Mouse (Mus musculus): Measurements from ENCODE around the gene Gdap2. TPM values are rescaled to one million over a fixed set of nuclear protein-coding genes. Genes with fewer than 3 reads are reported as not detected.

Gdap2 gene
- 25.9 and 27.8 TPM in 2 replicates for polyA plus RNA-seq (2016; fragmentation: Nextera tagmentation; extraction: Ambion mirVana)

DNA sequence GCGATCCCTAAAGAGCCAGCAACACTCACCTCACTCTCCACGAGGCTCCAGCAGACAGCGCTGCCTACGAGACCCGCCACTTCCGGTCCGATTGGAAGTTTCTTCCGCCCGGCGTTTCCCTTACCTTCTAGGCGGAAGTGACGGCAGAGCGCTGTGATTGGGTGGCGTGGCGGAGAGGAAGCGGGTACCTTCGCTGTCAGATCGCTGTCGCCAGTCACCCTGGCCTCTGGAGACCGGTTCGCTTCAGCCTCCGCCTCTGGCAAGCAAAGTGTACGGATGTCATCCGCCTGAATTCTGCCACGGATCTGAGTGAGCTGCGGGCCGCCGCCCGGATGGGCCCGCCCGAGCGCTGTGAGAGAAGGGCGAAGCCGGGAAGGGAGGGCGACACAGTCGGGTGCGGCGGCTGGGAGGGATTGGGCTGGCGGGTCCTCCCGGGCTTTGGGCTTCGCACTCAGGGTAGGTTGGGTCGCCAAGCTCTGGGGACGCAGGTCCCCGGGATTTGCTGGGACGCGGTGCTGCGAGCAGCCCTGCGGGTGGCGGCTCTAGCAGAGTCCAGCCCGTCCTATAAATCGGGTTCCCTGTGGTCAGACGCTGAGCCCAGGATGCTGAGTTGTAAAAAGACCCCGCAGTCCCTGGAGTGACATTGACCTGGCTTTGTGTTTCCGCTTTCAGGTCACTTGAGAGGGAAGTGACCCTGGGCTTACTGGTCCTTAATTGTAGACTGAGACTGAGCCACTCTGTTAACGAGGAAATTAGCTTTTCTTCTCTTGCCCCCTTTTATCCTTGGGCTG, at the start of gene Gdap2, which contains the start of gene Wdr3:
Gdap2 (plus strand) TSS at position 67 of the 791 bp plus-strand sequence.
Wdr3 (minus strand) TSS at position 93 of the 791 bp plus-strand sequence.
- Histone ChIP-seq H3K27ac (replicated peaks) (peak within 1 kb of the TSS; percentile 88), H3K9me3 (no peaks in the 10 kb centered on the region), H3K4me1 (peaks cover 13% of the 10 kb centered on the region), H3K27me3 (replicated peaks; ENCODE audit: low read depth, poor library complexity, severe bottlenecking) (no peaks in the 10 kb centered on the region), H3K4me3 (peak within 1 kb of the TSS; percentile 87), H3K36me3 (replicated peaks) (peaks cover 41% of the 10 kb centered on the region)
- WGBS: under 1% methylated on average over 55 of the region's 55 CpGs
- DNase-seq (ENCODE audit: low spot score): peak; percentile 94

DNA sequence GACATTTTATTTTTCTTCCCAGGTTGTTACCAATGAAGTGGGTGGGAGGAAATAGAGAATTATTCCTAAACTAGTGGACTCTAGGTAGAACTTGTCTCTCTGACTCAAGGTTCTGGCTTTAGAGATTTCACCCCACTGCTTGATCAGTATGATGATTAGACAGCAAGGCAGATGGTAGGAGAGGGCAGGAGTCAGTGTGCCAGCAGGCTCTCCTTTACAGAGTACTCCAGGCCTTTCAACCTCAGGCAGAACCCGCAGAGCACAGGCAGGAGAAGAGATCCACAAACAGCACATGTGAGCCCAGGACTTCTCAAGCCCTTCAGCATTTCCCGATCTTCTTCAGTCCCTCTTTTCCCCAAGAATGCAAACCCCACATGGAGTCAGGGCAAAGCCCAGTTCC, 43.5 kb upstream of the Gdap2 start:
- Histone ChIP-seq H3K27ac (replicated peaks) (no peak overlapping the region), H3K4me1 (no peaks in the 10 kb centered on the region), H3K9me3 (no peaks in the 10 kb centered on the region), H3K36me3 (replicated peaks) (no peaks in the 10 kb centered on the region), H3K4me3 (no peak overlapping the region), H3K27me3 (replicated peaks; ENCODE audit: low read depth, poor library complexity, severe bottlenecking) (no peaks in the 10 kb centered on the region)
- 85% methylated on average over 2 of the region's 2 CpGs for WGBS
- DNase-seq (ENCODE audit: low spot score): no peak

DNA sequence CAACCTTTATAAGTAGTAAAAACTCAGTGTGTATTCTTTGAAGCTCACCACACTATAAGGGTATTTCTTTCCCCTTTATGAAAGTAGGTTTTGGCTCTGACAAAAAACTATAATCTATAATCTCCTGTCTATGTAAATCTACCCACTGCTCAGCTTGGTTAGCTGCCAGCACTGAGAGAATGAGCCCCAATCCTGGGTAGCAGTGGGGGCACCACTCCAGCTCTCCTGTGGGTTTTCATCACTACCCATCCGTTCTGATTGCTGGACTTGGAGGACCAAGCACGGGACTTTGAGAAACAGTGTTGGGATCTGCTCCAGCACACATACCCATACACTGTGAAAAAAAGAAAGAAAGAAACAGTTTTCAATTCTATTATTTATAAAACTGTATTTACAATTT, 40.2 kb upstream of the Gdap2 start:
- 82% methylated on average over 2 of the region's 2 CpGs for WGBS
- H3K36me3 ChIP-seq (replicated peaks): no peaks in the 10 kb centered on the region
- H3K27ac ChIP-seq (replicated peaks): no peak overlapping the region
- DNase-seq (ENCODE audit: low spot score): no peak
- no peak overlapping the region for H3K4me3 ChIP-seq
- no peaks in the 10 kb centered on the region for H3K9me3 ChIP-seq
- no peaks in the 10 kb centered on the region for H3K27me3 ChIP-seq (replicated peaks; ENCODE audit: low read depth, poor library complexity, severe bottlenecking)
- no peaks in the 10 kb centered on the region for H3K4me1 ChIP-seq

DNA sequence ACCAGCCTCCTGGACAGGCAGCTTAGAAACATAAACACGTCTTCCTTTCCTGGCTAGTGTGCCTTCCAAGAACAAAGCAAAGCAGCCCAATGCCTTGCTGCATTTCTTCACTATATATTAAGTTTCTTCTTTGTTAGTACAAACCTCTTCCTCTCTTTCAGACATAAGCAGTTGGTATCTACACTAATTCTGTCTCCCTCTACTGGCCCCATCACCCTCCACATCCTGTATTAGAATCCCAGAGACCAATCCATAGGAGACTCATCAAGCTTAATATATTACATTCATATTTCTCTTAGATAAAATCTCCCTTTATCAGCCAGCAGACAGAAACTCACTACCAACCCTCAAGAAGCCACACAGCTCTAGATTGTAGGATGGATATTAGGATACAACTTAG, 39.7 kb upstream of the Gdap2 start:
- no peak overlapping the region for H3K4me3 ChIP-seq
- H3K4me1 ChIP-seq: no peaks in the 10 kb centered on the region
- H3K36me3 ChIP-seq (replicated peaks): no peaks in the 10 kb centered on the region
- no peaks in the 10 kb centered on the region for H3K9me3 ChIP-seq
- WGBS: 86% methylated on average over 1 of the region's 1 CpGs
- DNase-seq (ENCODE audit: low spot score): no peak
- no peak overlapping the region for H3K27ac ChIP-seq (replicated peaks)
- no peaks in the 10 kb centered on the region for H3K27me3 ChIP-seq (replicated peaks; ENCODE audit: low read depth, poor library complexity, severe bottlenecking)

DNA sequence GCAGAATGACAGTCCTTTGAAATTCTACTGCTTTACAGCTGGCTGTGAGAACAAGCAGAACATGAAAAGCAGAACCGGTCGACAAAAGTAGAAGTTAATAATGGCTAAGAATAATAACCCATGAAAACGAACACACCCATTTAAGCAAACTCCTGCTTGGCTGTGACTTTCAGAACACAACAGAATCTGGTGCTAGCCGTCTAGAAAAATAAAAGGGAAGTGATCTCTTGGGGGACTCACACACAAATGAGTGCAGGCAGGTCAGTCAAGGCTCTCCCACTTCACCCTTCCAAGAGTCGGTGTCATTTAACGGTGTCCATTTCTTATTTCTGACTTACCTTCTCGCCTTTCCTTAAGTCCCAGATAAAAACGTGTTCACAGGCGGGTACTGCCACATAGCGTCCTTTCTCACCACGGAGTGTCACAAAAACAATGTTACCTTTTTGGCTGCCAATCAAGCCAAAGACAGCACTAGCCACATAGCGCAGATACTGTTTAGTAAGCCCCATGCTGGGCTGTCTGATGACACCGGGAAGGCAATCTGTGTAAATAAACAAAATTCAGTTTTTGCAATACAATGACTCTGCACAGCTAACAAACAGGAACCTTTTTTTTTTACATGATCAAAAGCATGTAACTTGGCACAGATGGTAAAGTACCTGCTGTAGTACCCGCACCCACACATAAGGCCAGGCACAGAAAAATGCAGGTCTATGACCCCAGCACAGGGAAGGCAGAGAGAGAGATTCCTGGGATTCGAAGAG, 1.3 kb upstream of the Gdap2 start:
- no peaks in the 10 kb centered on the region for H3K9me3 ChIP-seq
- DNase-seq (ENCODE audit: low spot score): no peak
- H3K4me1 ChIP-seq: peaks cover 13% of the 10 kb centered on the region
- 86% methylated on average over 15 of the region's 15 CpGs for WGBS
- H3K27me3 ChIP-seq (replicated peaks; ENCODE audit: low read depth, poor library complexity, severe bottlenecking): no peaks in the 10 kb centered on the region
- H3K27ac ChIP-seq (replicated peaks): no peak overlapping the region
- H3K36me3 ChIP-seq (replicated peaks): peaks cover 48% of the 10 kb centered on the region
- peak overlapping the region; percentile 87 for H3K4me3 ChIP-seq

DNA sequence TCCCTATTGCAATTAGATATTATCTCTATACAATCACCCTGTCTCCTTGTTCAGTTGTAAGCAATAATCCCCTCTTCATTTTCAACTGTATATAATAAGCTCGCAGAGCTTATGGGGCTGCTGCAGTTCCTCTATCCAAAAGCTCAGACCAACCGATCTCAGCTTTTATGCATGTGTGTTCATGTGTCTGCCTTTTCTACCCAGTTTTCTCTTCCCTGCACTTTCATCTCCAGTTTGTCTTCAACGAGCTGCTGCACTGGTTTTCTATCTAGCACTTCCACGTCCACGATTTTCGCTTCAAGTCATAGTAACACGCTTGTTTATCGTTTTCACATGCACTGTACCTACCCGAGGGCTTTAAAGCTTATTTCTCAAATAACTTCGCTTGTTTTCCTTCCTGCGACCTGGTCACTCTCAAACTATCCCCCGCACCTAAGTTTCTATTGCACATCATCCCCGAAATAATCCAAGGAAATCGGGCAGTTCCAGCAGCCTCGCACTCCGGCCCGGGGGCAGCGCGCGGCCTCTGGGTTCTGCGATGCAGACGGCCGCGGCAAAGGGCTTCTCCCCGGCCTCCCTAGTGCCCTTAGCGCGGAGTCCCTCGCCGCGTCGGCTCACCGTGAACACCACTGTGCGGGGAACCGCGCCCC, 391 bp upstream of the Gdap2 start:
- H3K4me3 ChIP-seq: peak overlapping the region; percentile 87
- no peaks in the 10 kb centered on the region for H3K9me3 ChIP-seq
- peaks cover 45% of the 10 kb centered on the region for H3K36me3 ChIP-seq (replicated peaks)
- peaks cover 13% of the 10 kb centered on the region for H3K4me1 ChIP-seq
- peak overlapping the region; percentile 88 for H3K27ac ChIP-seq (replicated peaks)
- no peak for DNase-seq (ENCODE audit: low spot score)
- WGBS: 2% methylated on average over 35 of the region's 35 CpGs
- no peaks in the 10 kb centered on the region for H3K27me3 ChIP-seq (replicated peaks; ENCODE audit: low read depth, poor library complexity, severe bottlenecking)

DNA sequence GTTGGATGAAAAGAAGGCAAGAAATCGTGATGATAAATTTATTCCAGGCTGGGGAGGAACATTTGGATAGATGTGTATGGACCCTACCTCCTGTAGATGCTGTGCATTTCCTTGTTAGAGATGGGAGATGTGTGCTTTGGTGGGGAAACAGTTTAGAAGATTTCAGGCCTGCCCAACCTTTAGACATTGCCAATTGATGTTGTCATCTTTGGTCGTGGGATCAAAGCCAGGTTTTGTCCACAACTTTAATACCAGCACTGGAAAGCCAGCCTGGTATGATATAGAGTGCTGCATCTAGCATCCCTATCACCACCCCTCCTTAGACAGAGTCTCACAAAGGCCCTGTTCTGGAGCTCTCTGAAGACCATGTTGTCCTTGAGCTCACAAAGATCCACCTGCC, 1.4 kb downstream of the Gdap2 start:
- 83% methylated on average over 2 of the region's 2 CpGs for WGBS
- no peak for DNase-seq (ENCODE audit: low spot score)
- H3K4me3 ChIP-seq: no peak overlapping the region
- no peak overlapping the region for H3K27ac ChIP-seq (replicated peaks)
- peaks cover 13% of the 10 kb centered on the region for H3K4me1 ChIP-seq
- no peaks in the 10 kb centered on the region for H3K27me3 ChIP-seq (replicated peaks; ENCODE audit: low read depth, poor library complexity, severe bottlenecking)
- no peaks in the 10 kb centered on the region for H3K9me3 ChIP-seq
- H3K36me3 ChIP-seq (replicated peaks): peaks cover 32% of the 10 kb centered on the region

DNA sequence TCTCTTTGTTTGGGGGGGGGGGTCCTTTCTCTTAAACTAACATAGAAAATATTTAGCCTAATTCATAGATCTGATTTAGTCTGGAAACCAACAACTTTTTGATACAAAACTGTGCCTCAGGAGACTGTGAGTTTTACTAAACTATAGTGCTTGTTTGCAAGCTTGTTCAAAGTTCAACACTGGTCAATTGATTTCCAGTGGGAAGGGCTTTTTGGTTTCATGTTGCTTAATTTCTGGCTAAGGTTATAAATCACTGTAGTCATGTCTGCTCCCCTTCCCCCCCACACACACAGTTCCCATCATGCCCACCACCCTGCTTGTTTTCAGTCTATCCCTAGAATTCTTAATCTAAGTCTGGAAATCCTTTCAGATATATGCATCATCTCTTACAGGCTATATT, 2.8 kb downstream of the Gdap2 start:
- Histone ChIP-seq H3K4me1 (peaks cover 13% of the 10 kb centered on the region), H3K36me3 (replicated peaks) (peaks cover 19% of the 10 kb centered on the region), H3K9me3 (no peaks in the 10 kb centered on the region), H3K27me3 (replicated peaks; ENCODE audit: low read depth, poor library complexity, severe bottlenecking) (no peaks in the 10 kb centered on the region), H3K27ac (replicated peaks) (no peak overlapping the region), H3K4me3 (no peak overlapping the region)
- no peak for DNase-seq (ENCODE audit: low spot score)

DNA sequence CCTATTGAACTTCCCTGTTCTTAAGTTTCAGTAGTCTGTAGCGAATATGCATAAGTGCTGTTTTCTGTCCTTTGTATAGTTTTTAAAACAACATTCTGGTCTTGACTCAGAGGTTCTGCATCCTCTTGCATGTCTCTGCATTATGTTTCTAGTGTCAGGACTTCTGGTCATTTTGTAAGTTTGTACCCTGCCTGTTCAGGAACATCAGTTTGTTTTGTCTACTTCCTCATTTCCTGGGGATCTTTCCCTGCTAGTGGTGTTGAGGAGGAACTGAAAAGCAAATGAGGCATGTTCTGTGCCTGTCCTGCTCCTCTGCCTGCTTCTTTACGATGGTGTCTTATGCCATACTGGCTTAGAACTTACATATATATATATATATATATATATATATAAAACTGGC, 13.8 kb downstream of the Gdap2 start:
- Histone ChIP-seq H3K4me1 (no peaks in the 10 kb centered on the region), H3K36me3 (replicated peaks) (peaks cover 66% of the 10 kb centered on the region)

DNA sequence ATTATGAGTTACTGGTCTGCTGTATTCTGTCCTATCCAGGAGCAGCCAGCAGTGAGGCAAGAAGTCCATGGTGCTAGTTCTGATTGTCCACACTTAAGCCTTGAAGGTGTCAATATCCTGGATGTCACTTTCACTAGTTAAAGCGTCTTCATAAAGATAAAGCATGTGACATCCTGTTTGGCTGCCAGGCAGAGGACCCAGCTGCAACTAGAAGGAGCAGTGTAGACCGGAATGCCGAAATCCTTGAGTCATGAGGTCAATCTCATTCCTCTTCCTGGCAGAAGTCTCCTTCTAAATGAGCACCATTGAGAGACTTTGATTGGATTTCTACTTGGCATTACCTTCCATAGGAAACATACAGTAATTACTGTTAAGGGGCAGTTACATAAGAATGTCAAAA, 18.3 kb downstream of the Gdap2 start:
- H3K27ac ChIP-seq (replicated peaks): no peak overlapping the region
- no peaks in the 10 kb centered on the region for H3K9me3 ChIP-seq
- H3K36me3 ChIP-seq (replicated peaks): peaks cover 49% of the 10 kb centered on the region
- no peak for DNase-seq (ENCODE audit: low spot score)
- WGBS: 90% methylated on average over 3 of the region's 3 CpGs
- H3K27me3 ChIP-seq (replicated peaks; ENCODE audit: low read depth, poor library complexity, severe bottlenecking): no peaks in the 10 kb centered on the region
- no peak overlapping the region for H3K4me3 ChIP-seq
- H3K4me1 ChIP-seq: no peaks in the 10 kb centered on the region

More for the DNA sequence above, 13.8 kb downstream of the Gdap2 start:
- WGBS: 88% methylated on average over 2 of the region's 2 CpGs
- Histone ChIP-seq H3K27me3 (replicated peaks; ENCODE audit: low read depth, poor library complexity, severe bottlenecking) (no peaks in the 10 kb centered on the region), H3K27ac (replicated peaks) (no peak overlapping the region), H3K4me3 (no peak overlapping the region), H3K9me3 (no peaks in the 10 kb centered on the region)
- DNase-seq (ENCODE audit: low spot score): no peak

DNA sequence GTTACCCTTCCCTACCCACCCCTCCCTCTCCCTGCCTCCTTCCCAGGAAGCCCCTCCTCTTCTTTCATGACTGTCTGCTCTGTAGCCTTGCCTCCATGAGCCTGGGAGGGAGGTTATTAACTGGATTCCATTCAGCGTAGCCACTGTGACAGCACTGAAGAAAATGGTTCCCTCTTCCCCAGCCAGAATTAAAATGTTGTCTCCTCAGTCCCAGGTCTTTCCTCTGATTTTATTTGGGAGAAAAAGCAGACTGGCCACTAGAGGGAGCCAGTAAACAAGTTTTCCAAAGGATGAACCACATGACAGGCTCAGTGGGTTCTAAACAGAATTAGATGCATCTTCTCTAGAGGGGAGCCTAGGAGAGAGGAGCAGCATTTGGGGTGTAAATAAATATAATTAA, 27.3 kb downstream of the Gdap2 start:
- no peak overlapping the region for H3K4me3 ChIP-seq
- WGBS: 53% methylated on average over 1 of the region's 1 CpGs
- peaks cover 35% of the 10 kb centered on the region; the same call in 1 of the 2 replicates for H3K36me3 ChIP-seq (replicated peaks)
- no peak overlapping the region for H3K27ac ChIP-seq (replicated peaks)
- no peaks in the 10 kb centered on the region for H3K9me3 ChIP-seq
- H3K27me3 ChIP-seq (replicated peaks; ENCODE audit: low read depth, poor library complexity, severe bottlenecking): no peaks in the 10 kb centered on the region
- peak; percentile 58 for DNase-seq (ENCODE audit: low spot score)
- H3K4me1 ChIP-seq: peaks cover 10% of the 10 kb centered on the region; the same call in 1 of the 2 replicates

DNA sequence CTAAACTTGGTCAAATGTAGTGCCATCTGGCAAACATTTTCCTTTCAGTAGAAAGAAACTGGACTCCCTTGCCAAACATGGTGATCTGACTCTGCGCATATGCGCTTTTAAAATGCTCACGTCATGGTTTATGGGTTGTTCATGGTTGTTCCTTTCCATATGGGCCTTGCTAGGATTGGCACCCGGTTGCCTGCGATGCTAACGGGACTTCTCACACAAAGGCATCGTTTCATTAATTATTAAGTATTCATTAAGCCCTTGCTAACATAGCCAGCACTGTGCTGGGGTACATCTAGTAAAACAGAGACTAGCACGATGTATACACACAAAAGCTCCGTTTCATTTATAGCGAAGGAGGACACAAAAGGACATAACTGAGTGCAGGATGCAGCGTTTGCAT, 27.7 kb downstream of the Gdap2 start:
- Histone ChIP-seq H3K27me3 (replicated peaks; ENCODE audit: low read depth, poor library complexity, severe bottlenecking) (no peaks in the 10 kb centered on the region), H3K4me1 (peaks cover 10% of the 10 kb centered on the region; the same call in 1 of the 2 replicates), H3K9me3 (no peaks in the 10 kb centered on the region), H3K36me3 (replicated peaks) (peaks cover 35% of the 10 kb centered on the region; the same call in 1 of the 2 replicates), H3K27ac (replicated peaks) (no peak overlapping the region), H3K4me3 (no peak overlapping the region)
- no peak for DNase-seq (ENCODE audit: low spot score)
- 85% methylated on average over 11 of the region's 11 CpGs for WGBS

Data from embryonic facial prominence, embryonic 10.5 days (tissue).